Mouse (Mus musculus) heart, postnatal 0 days (tissue): ENCODE measurements around the gene Actl11. TPM values are rescaled to one million over a fixed set of nuclear protein-coding genes. Genes with fewer than 3 reads are reported as not detected.

Source experiments
- ATAC-seq: fragments of 200-750 bp; cut with Nextera tagmentation; 2 replicates; pipeline ENCODE4 v1.8.0; 2017; ENCODE audit warnings: low read depth, moderate number of reproducible peaks, moderate library complexity; ENCODE audit not compliant: insufficient read depth
- DNase-seq: peaks from one replicate; pipeline ENCODE4 v3.0.0-alpha.2; 2016; ENCODE audit warnings: low spot score
- H3K27ac ChIP-seq: fragments of 300-500 bp; sonication (generic); 2 replicates; pipeline ENCODE4 v1.5.1; 2014; ENCODE audit warnings: low read depth, mild to moderate bottlenecking
- H3K27me3 ChIP-seq: fragments of 300-500 bp; sonication (generic); 2 replicates; pipeline ENCODE4 v1.6.1; 2014; ENCODE audit warnings: low read length, mixed read lengths; ENCODE audit not compliant: control insufficient read depth, insufficient read depth
- H3K36me3 ChIP-seq: fragments of 300-500 bp; sonication (generic); replicated peaks from 2 replicates; pipeline ENCODE4 v1.6.1; 2014; ENCODE audit warnings: low read length, mixed read lengths; ENCODE audit not compliant: control insufficient read depth, insufficient read depth
- H3K4me1 ChIP-seq: fragments of 300-500 bp; sonication (generic); 2 replicates; pipeline ENCODE4 v1.6.1; 2014; ENCODE audit warnings: antibody characterized with exemption; ENCODE audit not compliant: control insufficient read depth, insufficient read depth
- H3K4me2 ChIP-seq: fragments of 300-500 bp; sonication (generic); 2 replicates; pipeline ENCODE4 v1.6.1; 2014; ENCODE audit warnings: low read depth, mild to moderate bottlenecking, low read length, moderate library complexity
- H3K4me3 ChIP-seq: fragments of 300-500 bp; sonication (generic); 2 replicates; pipeline ENCODE4 v1.5.1; 2014; ENCODE audit warnings: low read depth, low read length
- H3K9ac ChIP-seq: fragments of 300-500 bp; sonication (generic); replicated peaks from 2 replicates; pipeline ENCODE4 v1.6.1; 2014; ENCODE audit warnings: low read depth, low read length, mixed read lengths
- H3K9me3 ChIP-seq: fragments of 300-500 bp; sonication (generic); replicated peaks from 2 replicates; pipeline ENCODE4 v1.6.1; 2016; ENCODE audit warnings: low read length; ENCODE audit not compliant: control insufficient read depth
- CTCF ChIP-seq: IDR thresholded peaks from 2 replicates; pipeline ENCODE4 v1.5.1; 2016; ENCODE audit warnings: antibody characterized with exemption, control low read depth, low read depth
- EP300 ChIP-seq: IDR thresholded peaks from 2 replicates; pipeline ENCODE4 v1.6.1; 2016; ENCODE audit warnings: antibody characterized with exemption, low read depth
- WGBS: fragments of 180-500 bp; shearing (Covaris S2); extraction: QIAGEN DNeasy Blood & Tissue Kit; methylation state at CpG from one replicate; pipeline ENCODE4 v1.1.7; 2014; 5-methylcytosine and 5-hydroxymethylcytosine counted together
- polyA plus RNA-seq: library from polyadenylated mRNA; unstranded; fragments of >200 nt; fragmentation: Nextera tagmentation; extraction: Ambion mirVana; gene quantifications from 2 replicates; pipeline ENCODE4 v1.2.1, GENCODE M21; 2015
- total RNA-seq: library from RNA; depleted of rRNA; stranded (reverse); fragments of >200 nt; gene quantifications from 2 replicates; pipeline ENCODE4 v1.2.3, GENCODE M21; 2014; ENCODE audit warnings: low replicate concordance

Gene Actl11
- total and polyA plus RNA-seq, 2 experiments from 2014 or later: not detected

- H3K27ac ChIP-seq: peak overlapping the region; percentile 39; the same call in 1 of the 2 replicates
- H3K4me2 ChIP-seq: no peak overlapping the region
- no peak overlapping the region for H3K4me3 ChIP-seq
- ATAC-seq: peak; percentile 70
- TF ChIP-seq EP300 (no peak), CTCF (peak; percentile 98)
- peaks cover 9% of the 10 kb centered on the region for H3K36me3 ChIP-seq
- no peaks in the 10 kb centered on the region for H3K9me3 ChIP-seq
- peak; percentile 82 for DNase-seq
- no peaks in the 10 kb centered on the region for H3K4me1 ChIP-seq
- H3K9ac ChIP-seq: no peak overlapping the region
- 2% methylated on average over 4 of the region's 4 CpGs for WGBS
- H3K27me3 ChIP-seq: 0 out of 2 replicates have a peak, but pooled peaks cover 3% of the 10 kb centered on the region
Measured at GRCm38 (mm10) chr9:107904726-107905125, 23.5 kb upstream of the Actl11 start.

GRCm38 (mm10) chr9:107906252-107906966 is 21.9 kb upstream of the Actl11 start, which contains the start of gene Mst1r:
TSS of gene Mst1r (plus strand) at chr9:107906873.
- no peaks in the 10 kb centered on the region for H3K9me3 ChIP-seq
- H3K27ac ChIP-seq: peak within 1 kb of the TSS; percentile 17; the same call in 1 of the 2 replicates
- peak within 1 kb of the TSS; percentile 23 for H3K9ac ChIP-seq
- peak; percentile 66 for DNase-seq
- no peaks in the 10 kb centered on the region for H3K4me1 ChIP-seq
- 19% methylated on average over 19 of the region's 19 CpGs for WGBS
- peak within 1 kb of the TSS; percentile 61 for H3K4me2 ChIP-seq
- H3K36me3 ChIP-seq: peaks cover 3% of the 10 kb centered on the region; the same call in 1 of the 2 replicates
- no peak for TF ChIP-seq EP300
- no peak; the same call in 1 of the 2 replicates for TF ChIP-seq CTCF
- no peaks in the 10 kb centered on the region for H3K27me3 ChIP-seq
- peak; percentile 65 for ATAC-seq
- peak within 1 kb of the TSS; percentile 37 for H3K4me3 ChIP-seq

GRCm38 (mm10) chr9:107906967-107907800 is 21.1 kb upstream of the Actl11 start:
- Histone ChIP-seq H3K27me3 (no peaks in the 10 kb centered on the region), H3K4me3 (peak overlapping the region; percentile 37), H3K4me1 (no peaks in the 10 kb centered on the region), H3K9ac (peak overlapping the region; percentile 23), H3K36me3 (peaks cover 3% of the 10 kb centered on the region; the same call in 1 of the 2 replicates), H3K27ac (peak overlapping the region; percentile 17; the same call in 1 of the 2 replicates), H3K9me3 (no peaks in the 10 kb centered on the region), H3K4me2 (peak overlapping the region; percentile 61)
- no peak for DNase-seq
- TF ChIP-seq CTCF (no peak), EP300 (no peak)
- WGBS: 52% methylated on average over 31 of the region's 31 CpGs
- no peak for ATAC-seq

- DNase-seq (no peak), ATAC-seq (no peak)
- peak overlapping the region; percentile 27 for H3K9ac ChIP-seq
- H3K27me3 ChIP-seq: no peaks in the 10 kb centered on the region
- no peaks in the 10 kb centered on the region for H3K4me1 ChIP-seq
- H3K4me2 ChIP-seq: peak overlapping the region; percentile 61
- H3K36me3 ChIP-seq: 0 out of 2 replicates have a peak, but pooled peaks cover under 1% of the 10 kb centered on the region
- peak overlapping the region; percentile 44 for H3K27ac ChIP-seq
- H3K4me3 ChIP-seq: peak overlapping the region; percentile 37
- TF ChIP-seq CTCF (no peak), EP300 (no peak)
- H3K9me3 ChIP-seq: no peaks in the 10 kb centered on the region
- WGBS: 68% methylated on average over 14 of the region's 14 CpGs
Measured at GRCm38 (mm10) chr9:107907801-107908120, 20.5 kb upstream of the Actl11 start.

GRCm38 (mm10) chr9:107908410-107909158 is 19.7 kb upstream of the Actl11 start:
- DNase-seq: no peak
- Histone ChIP-seq H3K36me3 (no peaks in the 10 kb centered on the region), H3K9ac (peak overlapping the region; percentile 27; the same call in 1 of the 2 replicates), H3K4me1 (no peaks in the 10 kb centered on the region), H3K9me3 (no peaks in the 10 kb centered on the region), H3K4me3 (peak overlapping the region; percentile 17), H3K27ac (peak overlapping the region; percentile 44), H3K4me2 (peak overlapping the region; percentile 61), H3K27me3 (no peaks in the 10 kb centered on the region)
- TF ChIP-seq EP300 (no peak), CTCF (no peak)
- no peak for ATAC-seq
- 33% methylated on average over 18 of the region's 18 CpGs for WGBS
